Comparison of ENCODE assay signal across 5 mouse cellular contexts in genomic region chr7:128699959-128700358, GRCm38 (mm10). TPM values are rescaled to one million over a fixed set of nuclear protein-coding genes. Genes with fewer than 3 reads are reported as not detected.
DNase-seq lines count a peak whose midpoint lies in the region; ATAC-seq and TF ChIP-seq lines count a peak whose summit lies in the region.
"Not testable (repeated sequence)": the region's sequence is repeated elsewhere in the genome, so short reads cannot be mapped to it uniquely, and the experiment has no call there.

No protein-coding gene starts in this region.

- ATAC-seq in liver, embryonic 11.5 days (replicated peaks; ENCODE audit: low FRiP score): peak; percentile 62
- peak; percentile 50; the same call in 1 of the 2 replicates for ATAC-seq in liver, embryonic 13.5 days (ENCODE audit: low read depth)
- ATAC-seq in liver, embryonic 15.5 days (ENCODE audit: insufficient read depth): peak; percentile 58; the same call in 1 of the 2 replicates
- peak; percentile 56; the same call in 1 of the 2 replicates for ATAC-seq in stomach, embryonic 15.5 days (ENCODE audit: insufficient read depth, low FRiP score, low read depth)

- not testable (repeated sequence) for TF ChIP-seq EP300 in MEL (IDR thresholded peaks at IDR 0.05; ENCODE audit: low read depth in 1 of 2, low read length in 2 of 2)

- H3K79me2 ChIP-seq in MEL (ENCODE audit: control insufficient read depth, insufficient read depth, low read length, poor library complexity): not testable (repeated sequence)

- not testable (repeated sequence) for TF ChIP-seq POLR2A in MEL (IDR thresholded peaks at IDR 0.05; ENCODE audit: control insufficient read depth in 1 of 2, insufficient read depth in 1 of 2, low read depth in 1 of 2, low read length in 2 of 2, poor library complexity in 1 of 2)

- not testable (repeated sequence) for H3K9me3 ChIP-seq in MEL (replicated peaks; ENCODE audit: insufficient read depth, low read length); liver, embryonic 11.5 days (ENCODE audit: control insufficient read depth, low read length); liver, embryonic 13.5 days (replicated peaks); liver, embryonic 15.5 days (replicated peaks); stomach, embryonic 15.5 days

- DNase-seq in MEL (ENCODE audit: low read depth, low spot score): peak; percentile 42
- not testable (repeated sequence) for DNase-seq in liver, embryonic 11.5 days (ENCODE audit: low spot score); liver, embryonic 13.5 days

- not testable (repeated sequence) for H3K4me2 ChIP-seq in liver, embryonic 11.5 days; liver, embryonic 13.5 days; liver, embryonic 15.5 days; stomach, embryonic 15.5 days

- peaks cover 5 to 34% of the 10 kb centered on the region in 2 experiments; a peak in 3 of 4 replicates for H3K36me3 ChIP-seq in MEL (ENCODE audit: control insufficient read depth in 1 of 2, insufficient read depth in 2 of 2, low read length in 2 of 2)
- peaks cover 33% of the 10 kb centered on the region for H3K36me3 ChIP-seq in liver, embryonic 11.5 days (ENCODE audit: control insufficient read depth, insufficient read depth, low read length)
- peaks cover 79% of the 10 kb centered on the region for H3K36me3 ChIP-seq in liver, embryonic 13.5 days
- H3K36me3 ChIP-seq in liver, embryonic 15.5 days (replicated peaks): peaks cover 79% of the 10 kb centered on the region
- H3K36me3 ChIP-seq in stomach, embryonic 15.5 days: peaks cover 47% of the 10 kb centered on the region

- not testable (repeated sequence) for H3K27me3 ChIP-seq in MEL (ENCODE audit: control insufficient read depth in 1 of 2, insufficient read depth in 2 of 2, low read length in 2 of 2); liver, embryonic 11.5 days (replicated peaks; ENCODE audit: control insufficient read depth, insufficient read depth, low read length); liver, embryonic 13.5 days; liver, embryonic 15.5 days; stomach, embryonic 15.5 days (replicated peaks)

- WGBS in liver, embryonic 11.5 days: 73% methylated on average over 6 of the region's 6 CpGs
- 50% methylated on average over 6 of the region's 6 CpGs for WGBS in liver, embryonic 13.5 days (ENCODE audit: insufficient replicate concordance)
- 46% methylated on average over 6 of the region's 6 CpGs for WGBS in liver, embryonic 15.5 days (ENCODE audit: insufficient replicate concordance)
- WGBS in stomach, embryonic 15.5 days: 70% methylated on average over 6 of the region's 6 CpGs

- H3K4me1 ChIP-seq in MEL (ENCODE audit: control insufficient read depth in 1 of 2, insufficient read depth in 2 of 2, low read length in 2 of 2); liver, embryonic 11.5 days (replicated peaks; ENCODE audit: control insufficient read depth, insufficient read depth, low read length); liver, embryonic 13.5 days (replicated peaks); liver, embryonic 15.5 days (replicated peaks); stomach, embryonic 15.5 days: not testable (repeated sequence)

- not testable (repeated sequence) for TF ChIP-seq RAD21 in MEL (IDR thresholded peaks at IDR 0.05; ENCODE audit: low read depth, low read length)

- TF ChIP-seq CTCF in MEL (IDR thresholded peaks at IDR 0.05 in 2 of 3, conservative IDR thresholded peaks at IDR 0.05 in 1 of 3; ENCODE audit: control insufficient read depth in 1 of 3, insufficient read depth in 1 of 3, low read depth in 2 of 3, low read length in 3 of 3, poor library complexity in 1 of 3, severe bottlenecking in 1 of 3): not testable (repeated sequence)

- not testable (repeated sequence) for H3K27ac ChIP-seq in MEL (ENCODE audit: control insufficient read depth, low read depth, low read length); liver, embryonic 11.5 days (ENCODE audit: low read depth, low read length); liver, embryonic 13.5 days; liver, embryonic 15.5 days (replicated peaks); stomach, embryonic 15.5 days

- H3K9ac ChIP-seq in MEL (ENCODE audit: control insufficient read depth, low read depth, low read length, poor library complexity, severe bottlenecking); liver, embryonic 11.5 days (ENCODE audit: low read depth, low read length); liver, embryonic 13.5 days; liver, embryonic 15.5 days; stomach, embryonic 15.5 days: not testable (repeated sequence)

- H3K4me3 ChIP-seq in MEL (ENCODE audit: control insufficient read depth in 1 of 2, insufficient read depth in 1 of 2, low read depth in 2 of 2, low read length in 2 of 2); liver, embryonic 11.5 days (ENCODE audit: low read depth, low read length); liver, embryonic 13.5 days (replicated peaks); liver, embryonic 15.5 days (replicated peaks); stomach, embryonic 15.5 days (replicated peaks): not testable (repeated sequence)

TF ChIP-seq in MEL, 35 proteins besides CTCF, POLR2A, EP300 and RAD21:
- TF ChIP-seq GATA1 (IDR thresholded peaks at IDR 0.05; ENCODE audit: low read depth, low read length) (0 out of 2 replicates have a peak, but pooled peaks have one; percentile 26), TBP (IDR thresholded peaks at IDR 0.05; ENCODE audit: low read depth, low read length) (0 out of 2 replicates have a peak, but pooled peaks have one; percentile 51)

RNA-seq across cellular contexts. Expression of gene Mcmbp, which starts 40.3 kb away (rescaled TPM):
- 44.6 and 49.3 TPM in 2 replicates for total RNA-seq in MEL (2012; rRNA removed)
- polyA plus RNA-seq in MEL (2012; ENCODE audit: insufficient read depth in 1 of 2, insufficient read length in 2 of 2, low read depth in 1 of 2, low replicate concordance in 2 of 2, missing spikeins in 1 of 2): 10 to 100 TPM in 1 of 2 experiments, not detected in 1; 91.1 TPM
- 54.7 and 59.4 TPM in 2 replicates for polyA plus RNA-seq in liver, embryonic 11.5 days (2014; fragmentation: Nextera tagmentation; extraction: Ambion mirVana)
- 27.1 and 30.5 TPM in 2 replicates for polyA plus RNA-seq in liver, embryonic 13.5 days (2015; fragmentation: Nextera tagmentation; extraction: Ambion mirVana)
- polyA plus RNA-seq in liver, embryonic 15.5 days (2015; fragmentation: Nextera tagmentation; extraction: Ambion mirVana): 19.0 and 19.7 TPM in 2 replicates
- 58.2 and 60.9 TPM in 2 replicates for polyA plus RNA-seq in stomach, embryonic 15.5 days (2015; fragmentation: Nextera tagmentation; extraction: Ambion mirVana)

RNA-seq across cellular contexts. Expression of gene Sec23ip, which starts 44.8 kb away (rescaled TPM):
- 20.7 and 21.2 TPM in 2 replicates for total RNA-seq in MEL (2012; rRNA removed)
- 10 to 100 TPM in 1 of 2 experiments, not detected in 1; 43.7 TPM for polyA plus RNA-seq in MEL (2012; ENCODE audit: insufficient read depth in 1 of 2, insufficient read length in 2 of 2, low read depth in 1 of 2, low replicate concordance in 2 of 2, missing spikeins in 1 of 2)
- polyA plus RNA-seq in liver, embryonic 11.5 days (2014; fragmentation: Nextera tagmentation; extraction: Ambion mirVana): 40.8 and 43.7 TPM in 2 replicates
- 20.4 and 25.0 TPM in 2 replicates for polyA plus RNA-seq in liver, embryonic 13.5 days (2015; fragmentation: Nextera tagmentation; extraction: Ambion mirVana)
- 16.2 and 16.3 TPM in 2 replicates for polyA plus RNA-seq in liver, embryonic 15.5 days (2015; fragmentation: Nextera tagmentation; extraction: Ambion mirVana)
- polyA plus RNA-seq in stomach, embryonic 15.5 days (2015; fragmentation: Nextera tagmentation; extraction: Ambion mirVana): 32.3 and 32.5 TPM in 2 replicates
